Mouse (Mus musculus): ENCODE results near the gene Fam78a.

DNA sequence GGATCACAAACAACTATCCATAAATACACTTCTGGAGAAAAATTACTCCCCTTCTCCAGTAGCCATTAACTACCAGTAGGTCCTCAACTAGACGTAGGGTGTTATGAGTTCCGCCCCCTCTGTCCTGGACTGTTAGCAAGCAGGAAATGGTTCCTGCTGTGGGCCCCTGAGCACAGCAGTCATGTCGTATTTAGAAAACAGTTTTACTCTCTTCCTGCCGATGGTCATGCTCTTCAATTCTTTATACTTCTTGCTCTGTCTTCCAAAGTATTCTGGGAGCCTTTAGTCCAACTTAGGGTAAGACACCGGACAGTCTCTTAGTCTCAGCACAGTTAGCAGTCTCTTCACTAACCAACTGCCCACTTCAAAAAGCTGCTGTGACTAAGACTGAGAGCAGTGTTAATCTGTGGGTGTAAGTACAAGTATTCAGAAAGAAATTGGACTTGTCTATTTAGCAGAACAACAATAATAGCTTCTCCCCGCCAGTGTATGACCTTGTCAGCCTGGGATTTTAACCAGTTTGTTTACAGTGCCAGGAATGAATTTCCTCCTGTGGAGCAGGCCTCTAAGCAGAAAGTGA is 47.3 kb downstream of the Fam78a start:
- TF ChIP-seq CTCF (conservative IDR thresholded peaks at IDR 0.05 in 1 of 2, IDR thresholded peaks at IDR 0.05 in 1 of 2; ENCODE audit: low read depth in 2 of 2, low read length in 2 of 2) (no peak), POLR2A (IDR thresholded peaks at IDR 0.05; ENCODE audit: low read depth, low read length) (no peak), USF2 (conservative IDR thresholded peaks at IDR 0.05; ENCODE audit: low read depth, low read length) (no peak), TBP (conservative IDR thresholded peaks at IDR 0.05; ENCODE audit: low read depth, low read length) (no peak), ETS1 (conservative IDR thresholded peaks at IDR 0.05; ENCODE audit: low read depth, low read length) (no peak), USF1 (IDR thresholded peaks at IDR 0.05; ENCODE audit: low read depth, low read length) (no peak), PAX5 (IDR thresholded peaks at IDR 0.05; ENCODE audit: low read length) (no peak), RCOR1 (conservative IDR thresholded peaks at IDR 0.05; ENCODE audit: low read depth, low read length) (no peak), GABPA (IDR thresholded peaks at IDR 0.05; ENCODE audit: insufficient replicate concordance, low read depth, low read length) (no peak), JUND (conservative IDR thresholded peaks at IDR 0.05; ENCODE audit: low read depth, low read length) (no peak), BHLHE40 (IDR thresholded peaks at IDR 0.05; ENCODE audit: low read depth, low read length) (no peak), TCF12 (IDR thresholded peaks at IDR 0.05; ENCODE audit: low read depth, low read length) (no peak)
